Mouse (Mus musculus) midbrain, postnatal 0 days (tissue): ENCODE data around the gene Pcyt1b. TPM values are rescaled to one million over a fixed set of nuclear protein-coding genes. Genes with fewer than 3 reads are reported as not detected.

Experiments
- ATAC-seq: fragments of 200-750 bp; cut with Nextera tagmentation; 2 replicates; pipeline ENCODE4 v1.8.0; 2017; ENCODE audit warnings: moderate number of reproducible peaks, mild to moderate bottlenecking, moderate TSS enrichment, moderate library complexity; ENCODE audit not compliant: low FRiP score
- DNase-seq: peaks from one replicate; pipeline ENCODE4 v3.0.0-alpha.2; 2015; ENCODE audit warnings: low spot score
- H3K27ac ChIP-seq: fragments of 300-500 bp; sonication (generic); 2 replicates; pipeline ENCODE4 v1.5.1; 2014; ENCODE audit warnings: low read depth, mild to moderate bottlenecking, low read length, mixed read lengths
- H3K27me3 ChIP-seq: fragments of 300-500 bp; sonication (generic); 2 replicates; pipeline ENCODE4 v1.6.1; 2014; ENCODE audit warnings: low read length, control low read depth, mixed read lengths; ENCODE audit not compliant: insufficient read depth
- H3K36me3 ChIP-seq: fragments of 300-500 bp; sonication (generic); 2 replicates; pipeline ENCODE4 v1.6.1; 2014; ENCODE audit warnings: low read length, control low read depth, mixed read lengths; ENCODE audit not compliant: insufficient read depth
- H3K4me1 ChIP-seq: fragments of 300-500 bp; sonication (generic); 2 replicates; pipeline ENCODE4 v1.6.1; 2014; ENCODE audit warnings: mild to moderate bottlenecking, control low read depth, antibody characterized with exemption, low read length, mixed read lengths; ENCODE audit not compliant: insufficient read depth
- H3K4me2 ChIP-seq: fragments of 300-500 bp; sonication (generic); 2 replicates; pipeline ENCODE4 v1.6.1; 2014; ENCODE audit warnings: low read depth, mild to moderate bottlenecking, low read length, mixed read lengths; ENCODE audit not compliant: poor library complexity, severe bottlenecking
- H3K4me3 ChIP-seq: fragments of 300-500 bp; sonication (generic); 2 replicates; pipeline ENCODE4 v1.5.1; 2014; ENCODE audit warnings: low read depth, mild to moderate bottlenecking, low read length, moderate library complexity
- H3K9ac ChIP-seq: fragments of 300-500 bp; sonication (generic); replicated peaks from 2 replicates; pipeline ENCODE4 v1.6.1; 2014; ENCODE audit warnings: mild to moderate bottlenecking, low read length, moderate library complexity, mixed read lengths; ENCODE audit not compliant: poor library complexity, severe bottlenecking
- H3K9me3 ChIP-seq: fragments of 300-500 bp; sonication (generic); 2 replicates; pipeline ENCODE4 v1.6.1; 2016; ENCODE audit warnings: low read length, control low read depth
- CTCF ChIP-seq: IDR thresholded peaks from 2 replicates; pipeline ENCODE4 v1.5.1; 2016; ENCODE audit warnings: antibody characterized with exemption, mild to moderate bottlenecking
- WGBS: fragments of 180-500 bp; shearing (Covaris S2); extraction: QIAGEN DNeasy Blood & Tissue Kit; methylation state at CpG from one replicate; pipeline ENCODE4 v1.1.7; 2014; 5-methylcytosine and 5-hydroxymethylcytosine counted together
- polyA plus RNA-seq: library from polyadenylated mRNA; unstranded; fragments of >200 nt; fragmentation: Nextera tagmentation; extraction: Ambion mirVana; gene quantifications from 2 replicates; pipeline ENCODE4 v1.2.1, GENCODE M21; 2015
- total RNA-seq: library from RNA; depleted of rRNA; stranded (reverse); fragments of >200 nt; gene quantifications from 2 replicates; pipeline ENCODE4 v1.2.3, GENCODE M21; 2014

The Pcyt1b gene
- total and polyA plus RNA-seq, 2 experiments from 2014 or later: 17.5 to 23.7 TPM

- Histone ChIP-seq H3K36me3 (no peaks in the 10 kb centered on the region), H3K27me3 (no peaks in the 10 kb centered on the region), H3K4me3 (no peak overlapping the region), H3K9ac (no peak overlapping the region), H3K27ac (no peak overlapping the region), H3K9me3 (no peaks in the 10 kb centered on the region), H3K4me2 (no peak overlapping the region), H3K4me1 (no peaks in the 10 kb centered on the region)
- DNase-seq (no peak), ATAC-seq (no peak)
- WGBS: 100% methylated on average over 1 of the region's 1 CpGs
- no peak for TF ChIP-seq CTCF
These were observed 94.5 kb downstream of the Pcyt1b start for GRCm38 (mm10) chrX:93749165-93749564.

- Histone ChIP-seq H3K27me3 (no peaks in the 10 kb centered on the region), H3K27ac (no peak overlapping the region), H3K9me3 (no peaks in the 10 kb centered on the region), H3K36me3 (no peaks in the 10 kb centered on the region), H3K4me3 (no peak overlapping the region), H3K4me1 (no peaks in the 10 kb centered on the region), H3K9ac (no peak overlapping the region), H3K4me2 (no peak overlapping the region)
- ATAC-seq (no peak), DNase-seq (no peak)
- 94% methylated on average over 6 of the region's 6 CpGs for WGBS
- TF ChIP-seq CTCF: no peak
These were observed 95.9 kb downstream of the Pcyt1b start for GRCm38 (mm10) chrX:93750566-93750965.

GRCm38 (mm10) chrX:93755210-93755842, 100.7 kb downstream of the Pcyt1b start:
- no peak for TF ChIP-seq CTCF
- Histone ChIP-seq H3K27ac (no peak overlapping the region), H3K4me2 (no peak overlapping the region), H3K9me3 (no peaks in the 10 kb centered on the region), H3K9ac (no peak overlapping the region), H3K36me3 (no peaks in the 10 kb centered on the region), H3K27me3 (no peaks in the 10 kb centered on the region), H3K4me1 (no peaks in the 10 kb centered on the region), H3K4me3 (no peak overlapping the region)
- ATAC-seq: no peak
- DNase-seq: peak; percentile 14
- 75% methylated on average over 11 of the region's 11 CpGs for WGBS

GRCm38 (mm10) chrX:93756867-93757455, 102.3 kb downstream of the Pcyt1b start:
- DNase-seq (no peak), ATAC-seq (no peak)
- Histone ChIP-seq H3K27me3 (no peaks in the 10 kb centered on the region), H3K9me3 (no peaks in the 10 kb centered on the region), H3K27ac (no peak overlapping the region), H3K4me1 (no peaks in the 10 kb centered on the region), H3K9ac (no peak overlapping the region), H3K4me2 (no peak overlapping the region), H3K36me3 (no peaks in the 10 kb centered on the region), H3K4me3 (no peak overlapping the region)
- no peak for TF ChIP-seq CTCF
- 58% methylated on average over 7 of the region's 7 CpGs for WGBS

GRCm38 (mm10) chrX:93760770-93761169, 106.1 kb downstream of the Pcyt1b start:
- DNase-seq (no peak), ATAC-seq (no peak)
- WGBS: 82% methylated on average over 3 of the region's 3 CpGs

GRCm38 (mm10) chrX:93789562-93789961, 134.9 kb downstream of the Pcyt1b start:
- WGBS: 80% methylated on average over 1 of the region's 1 CpGs
- no peaks in the 10 kb centered on the region for H3K4me1 ChIP-seq
- no peaks in the 10 kb centered on the region for H3K27me3 ChIP-seq
- H3K36me3 ChIP-seq: no peaks in the 10 kb centered on the region
- TF ChIP-seq CTCF: no peak
- no peaks in the 10 kb centered on the region for H3K9me3 ChIP-seq
- H3K9ac ChIP-seq: no peak overlapping the region
- H3K4me3 ChIP-seq: no peak overlapping the region
- H3K4me2 ChIP-seq: no peak overlapping the region
- DNase-seq (no peak), ATAC-seq (no peak)
- no peak overlapping the region for H3K27ac ChIP-seq

More at GRCm38 (mm10) chrX:93760770-93761169, 106.1 kb downstream of the Pcyt1b start:
- Histone ChIP-seq H3K4me1 (no peaks in the 10 kb centered on the region), H3K4me2 (no peak overlapping the region), H3K9ac (no peak overlapping the region), H3K9me3 (no peaks in the 10 kb centered on the region), H3K27me3 (no peaks in the 10 kb centered on the region), H3K36me3 (no peaks in the 10 kb centered on the region), H3K27ac (no peak overlapping the region), H3K4me3 (no peak overlapping the region)
- TF ChIP-seq CTCF: no peak
